Mouse (Mus musculus): ENCODE data around the gene Hnrnpul2.

Hnrnpul2 gene

GRCm38 (mm10) chr19:8819596-8820423 lies at the start of gene Hnrnpul2:
TSS of gene Hnrnpul2 (plus strand) at chr19:8820010.
- DNase-seq (ENCODE audit: low read depth, low spot score) = peak; percentile 98

- peak; percentile 49 for DNase-seq (ENCODE audit: low read depth, low spot score)
Observed at GRCm38 (mm10) chr19:8770567-8771270, 49.1 kb upstream of the Hnrnpul2 start, which contains the start of gene Tmem223. TSS of gene Tmem223 (plus strand) at chr19:8770996.

- no peak for DNase-seq (ENCODE audit: low read depth, low spot score)
Observed at GRCm38 (mm10) chr19:8772996-8773395, 46.8 kb upstream of the Hnrnpul2 start.

DNA sequence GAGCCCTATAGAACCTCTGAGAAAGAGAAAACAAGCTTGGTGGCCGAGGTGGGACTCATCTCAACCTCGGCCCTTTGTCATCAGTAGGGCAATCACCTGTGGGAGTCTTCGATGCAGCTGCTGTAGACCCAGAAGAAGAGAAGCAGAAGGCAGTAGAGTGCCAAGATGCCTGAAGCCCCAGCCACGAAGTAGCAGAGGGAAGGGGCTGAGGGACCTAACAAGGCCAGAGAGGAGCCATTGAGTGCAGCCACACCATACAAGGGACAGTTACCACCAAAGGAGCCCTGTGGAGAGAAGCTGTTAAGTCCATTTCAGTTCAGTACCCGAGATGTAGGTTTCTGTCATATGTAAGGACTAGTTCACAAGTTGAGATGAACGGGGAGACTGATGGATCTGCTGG lies 46.4 kb upstream of the Hnrnpul2 start:
- no peak for DNase-seq (ENCODE audit: low read depth, low spot score)

GRCm38 (mm10) chr19:8774086-8774835 lies 45.5 kb upstream of the Hnrnpul2 start, which contains the start of gene Tmem179b:
TSS of gene Tmem179b (minus strand) at chr19:8774467.
- peak; percentile 87 for DNase-seq (ENCODE audit: low read depth, low spot score)

- DNase-seq (ENCODE audit: low read depth, low spot score) = no peak
Observed at GRCm38 (mm10) chr19:8774951-8775421, 44.8 kb upstream of the Hnrnpul2 start.

- DNase-seq (ENCODE audit: low read depth, low spot score) = peak; percentile 92
Observed at GRCm38 (mm10) chr19:8786008-8786781, 33.6 kb upstream of the Hnrnpul2 start, which contains the start of gene Taf6l. TSS of gene Taf6l (minus strand) at chr19:8786417.

- no peak for DNase-seq (ENCODE audit: low read depth, low spot score)
Observed at GRCm38 (mm10) chr19:8788521-8788920, 31.3 kb upstream of the Hnrnpul2 start.

DNA sequence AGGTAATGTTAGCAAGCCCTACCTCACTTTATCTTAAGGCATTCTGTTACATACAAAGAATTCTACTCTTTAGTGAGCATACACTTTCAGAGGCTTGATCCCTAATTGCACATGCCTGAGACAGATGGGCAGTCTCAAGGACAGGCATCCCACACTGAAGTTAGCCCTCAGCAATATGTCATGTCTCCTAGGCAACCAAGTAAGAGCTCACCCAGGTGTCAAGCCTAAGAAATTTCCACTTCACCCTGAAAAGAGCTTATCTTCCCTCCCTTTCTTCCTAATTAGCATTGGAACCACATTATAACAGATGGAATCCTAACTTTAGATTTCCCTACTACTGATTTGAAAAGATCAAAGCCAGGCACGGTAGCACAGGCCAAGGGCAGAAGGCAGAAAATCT lies 30.6 kb upstream of the Hnrnpul2 start:
- no peak for DNase-seq (ENCODE audit: low read depth, low spot score)

GRCm38 (mm10) chr19:8790171-8790570 lies 29.6 kb upstream of the Hnrnpul2 start:
- no peak for DNase-seq (ENCODE audit: low read depth, low spot score)

DNA sequence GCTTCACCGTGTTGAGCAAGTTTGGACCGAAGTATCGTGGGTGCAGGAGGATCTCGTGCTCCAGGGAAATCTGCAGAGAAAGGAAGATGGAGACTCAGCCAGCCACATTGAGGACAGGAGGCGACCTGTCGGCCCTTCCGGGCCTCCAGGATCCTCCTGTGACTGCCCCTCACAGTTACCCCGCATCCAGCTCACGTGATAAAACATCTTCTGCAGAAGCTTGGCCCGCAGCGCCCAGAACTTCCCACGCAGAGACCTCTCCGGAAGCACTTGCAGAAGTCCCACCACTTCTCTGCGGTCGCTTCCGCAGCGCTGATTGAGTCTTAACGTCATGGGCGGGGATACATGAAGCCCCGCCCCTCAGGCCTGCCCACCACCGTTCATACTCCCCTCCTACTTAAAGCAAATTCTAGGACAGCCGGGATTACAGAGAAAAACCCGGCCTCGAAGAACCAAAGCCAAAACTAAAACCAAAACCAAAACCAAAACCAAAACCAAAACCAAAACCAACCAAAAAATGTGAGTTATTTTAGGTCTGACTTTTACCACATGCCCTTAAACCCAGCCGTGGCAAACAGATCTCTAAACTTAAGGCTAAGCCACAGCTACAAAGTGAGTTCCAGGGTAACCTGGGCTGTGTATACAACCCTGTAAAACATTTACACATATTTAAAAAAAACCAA lies 21.4 kb upstream of the Hnrnpul2 start, which contains the start of gene Polr2g:
Polr2g (minus strand) TSS at position 314 of the 683 bp plus-strand sequence.
- DNase-seq (ENCODE audit: low read depth, low spot score) = peak; percentile 80

GRCm38 (mm10) chr19:8798947-8799315 lies 20.9 kb upstream of the Hnrnpul2 start:
- DNase-seq (ENCODE audit: low read depth, low spot score) = no peak

- peak; percentile 98 for DNase-seq (ENCODE audit: low read depth, low spot score)
Observed at GRCm38 (mm10) chr19:8802130-8802821, 17.5 kb upstream of the Hnrnpul2 start, which contains the start of gene Zbtb3. TSS of gene Zbtb3 (plus strand) at chr19:8802555.

DNA sequence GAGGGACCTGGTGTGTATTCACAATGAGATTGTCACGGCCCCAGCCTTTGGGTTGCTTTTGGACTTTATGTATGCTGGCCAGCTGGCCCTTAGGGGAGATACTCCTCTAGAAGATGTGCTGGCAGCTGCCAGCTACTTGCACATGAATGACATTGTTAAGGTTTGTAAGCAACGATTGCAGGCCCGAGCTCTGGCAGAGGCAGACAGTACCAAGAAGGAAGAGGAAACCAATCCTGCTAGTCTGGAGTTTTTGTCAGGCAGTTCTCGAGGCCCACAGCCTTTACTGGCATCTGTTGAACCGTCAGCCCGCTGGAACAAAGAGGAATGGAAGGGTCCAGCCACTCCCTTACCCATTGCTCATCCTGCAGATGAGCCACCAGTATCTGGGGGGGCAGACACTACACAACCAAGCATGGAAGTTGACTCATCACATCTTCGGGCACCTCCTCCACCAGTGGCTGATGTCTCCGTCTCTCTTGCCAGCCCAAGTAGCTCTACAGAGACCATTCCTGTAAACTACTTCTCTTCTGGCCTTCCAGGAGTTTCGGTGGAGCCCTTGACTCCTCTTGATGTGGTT lies 16.5 kb upstream of the Hnrnpul2 start:
- DNase-seq (ENCODE audit: low read depth, low spot score) = no peak

DNA sequence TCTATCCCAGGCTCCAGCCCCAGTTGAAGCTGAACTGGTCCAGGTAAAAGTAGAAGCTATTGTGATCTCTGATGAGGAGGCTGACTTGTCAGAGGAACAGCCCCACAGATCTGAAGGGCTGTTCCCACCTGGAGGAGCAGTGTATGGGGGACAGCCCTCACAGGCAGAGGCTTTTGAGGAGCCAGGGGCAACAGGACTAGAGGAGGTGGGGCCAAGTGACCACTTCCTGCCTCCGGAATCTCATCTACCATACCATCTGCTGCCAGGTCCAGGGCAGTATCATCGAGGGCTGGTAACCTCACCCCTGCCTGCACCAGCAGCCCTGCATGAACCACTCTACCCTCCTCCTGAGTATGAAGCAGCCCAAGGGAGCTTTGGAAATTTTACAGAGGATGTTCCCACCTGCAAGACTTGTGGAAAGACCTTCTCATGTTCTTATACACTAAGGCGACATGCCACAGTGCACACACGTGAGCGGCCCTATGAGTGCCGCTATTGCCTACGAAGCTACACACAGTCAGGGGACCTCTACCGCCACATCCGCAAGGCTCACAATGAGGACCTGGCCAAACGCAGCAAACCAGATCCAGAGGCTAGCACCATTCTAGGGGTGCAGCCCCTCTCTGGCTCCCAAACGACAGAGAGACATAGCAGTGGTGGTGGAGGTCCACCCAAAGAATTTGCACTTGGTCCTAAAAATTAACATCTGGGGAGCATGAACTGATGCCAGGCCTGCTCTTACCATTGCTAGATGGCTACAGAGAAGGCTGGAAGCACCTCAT lies 15.7 kb upstream of the Hnrnpul2 start:
- no peak for DNase-seq (ENCODE audit: low read depth, low spot score)

- DNase-seq (ENCODE audit: low read depth, low spot score) = no peak
Observed at GRCm38 (mm10) chr19:8806810-8807209, 13.0 kb upstream of the Hnrnpul2 start.

DNA sequence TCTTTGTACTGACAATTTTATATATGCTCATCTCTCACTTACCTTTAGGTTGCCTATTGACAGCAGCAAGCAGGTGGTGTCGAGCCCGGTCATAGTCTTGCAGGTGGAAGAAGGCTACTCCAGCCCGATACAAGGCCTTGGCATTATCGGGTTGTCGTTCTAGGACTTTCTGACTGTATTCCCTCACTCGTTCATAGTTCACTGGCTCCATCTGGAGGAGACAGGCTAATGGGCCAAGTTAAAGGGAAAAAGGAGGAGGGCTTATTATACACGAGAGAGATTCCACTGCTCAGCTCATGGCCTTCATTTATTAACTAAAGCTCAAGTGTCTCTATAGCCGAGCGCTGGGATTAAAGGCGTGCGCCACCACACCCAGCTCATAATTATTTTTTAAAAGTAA lies 4.0 kb upstream of the Hnrnpul2 start:
- DNase-seq (ENCODE audit: low read depth, low spot score) = no peak

- DNase-seq (ENCODE audit: low read depth, low spot score) = no peak
Observed at GRCm38 (mm10) chr19:8817001-8817400, 2.8 kb upstream of the Hnrnpul2 start.

Measured in brain, embryonic 18.5 days (tissue).